Mouse (Mus musculus) T-helper 1 cell (primary cell): ENCODE data around the gene Junb.

ENCODE experiments used
- in situ Hi-C: fragments of 300-600 bp; cut with MboI, MseI; formaldehyde crosslinking; loops from one replicate; pipeline ENCODE4 v1.15.1; 2025; ENCODE audit warnings: high pct_unique_total_duplicates

Gene Junb

DNA sequence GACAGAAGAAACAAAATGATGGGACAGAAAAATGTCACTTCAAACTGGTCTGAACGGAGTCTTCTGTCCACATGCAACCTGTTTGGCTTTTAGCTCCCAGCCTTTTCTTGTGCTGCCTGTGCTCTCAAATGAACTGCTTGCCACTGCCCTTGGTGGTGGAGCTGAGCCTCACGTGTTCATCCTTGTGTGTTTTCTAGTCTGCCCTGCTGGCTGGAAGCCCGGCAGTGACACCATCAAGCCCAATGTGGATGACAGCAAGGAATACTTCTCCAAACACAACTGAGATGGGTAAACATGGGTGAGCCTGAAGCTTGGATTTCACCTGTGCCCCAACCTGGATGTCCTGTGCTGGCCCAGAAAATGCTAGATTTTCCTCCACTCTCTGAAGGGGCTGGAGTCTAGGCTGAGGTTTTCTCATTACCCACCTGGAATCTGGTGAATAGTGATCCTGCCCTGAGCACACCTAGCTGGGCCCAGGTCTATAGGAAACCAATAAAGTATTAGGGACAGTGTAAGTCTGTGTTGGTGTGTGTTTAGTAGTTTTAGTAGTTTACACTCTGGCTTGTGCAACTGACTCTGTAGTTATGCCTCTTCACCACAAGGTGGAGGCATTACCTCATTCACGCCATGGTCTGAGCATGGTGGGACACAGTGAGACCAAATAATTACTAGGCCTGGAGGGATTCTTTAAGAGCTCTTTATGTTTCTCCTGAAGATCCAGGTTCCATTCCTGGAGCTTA lies 4.5 kb downstream of the Junb start:
- in situ Hi-C loops, result no loop called here

DNA sequence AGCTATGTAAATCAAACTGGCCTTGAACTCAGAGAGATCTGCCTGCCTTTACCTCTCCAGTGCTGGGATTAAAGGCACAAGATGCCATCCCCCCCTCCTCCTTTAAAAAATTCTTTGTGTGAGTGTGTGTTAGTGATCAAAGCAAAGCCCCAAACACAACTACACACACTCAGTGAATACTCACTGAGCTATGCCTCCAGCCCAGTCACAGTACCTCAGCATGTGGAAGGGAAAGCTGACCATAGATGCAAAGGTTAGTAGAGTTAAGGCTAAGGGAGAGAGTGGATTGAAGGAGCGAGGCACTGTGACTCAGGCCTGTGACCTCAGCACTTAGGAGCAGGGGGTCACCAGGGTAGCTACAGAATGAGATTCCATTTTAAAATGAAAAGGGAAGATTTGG lies 5.4 kb downstream of the Junb start:
- in situ Hi-C loops, result no loop called here

GRCm38 (mm10) chr8:84970913-84971312 lies 7.6 kb downstream of the Junb start:
- in situ Hi-C loops, result no loop called here

- in situ Hi-C loops, result no loop called here
Measured at GRCm38 (mm10) chr8:84970135-84970790, 8.3 kb downstream of the Junb start.

- in situ Hi-C loops, result no loop called here
Measured at GRCm38 (mm10) chr8:84969241-84970134, 9.0 kb downstream of the Junb start, which contains the start of the genes Gm49661, Prdx2 and Rnaseh2a. Gm49661 (minus strand) TSS chr8:84969433. Prdx2 (plus strand) TSS chr8:84969587. Rnaseh2a (minus strand) TSS chr8:84969767.

GRCm38 (mm10) chr8:84968650-84969049 lies 9.9 kb downstream of the Junb start:
- in situ Hi-C loops, result no loop called here

- in situ Hi-C loops, result no loop called here
Measured at GRCm38 (mm10) chr8:84967532-84968304, 10.8 kb downstream of the Junb start.

GRCm38 (mm10) chr8:84966603-84967002 lies 11.9 kb downstream of the Junb start:
- in situ Hi-C loops, result no loop called here

DNA sequence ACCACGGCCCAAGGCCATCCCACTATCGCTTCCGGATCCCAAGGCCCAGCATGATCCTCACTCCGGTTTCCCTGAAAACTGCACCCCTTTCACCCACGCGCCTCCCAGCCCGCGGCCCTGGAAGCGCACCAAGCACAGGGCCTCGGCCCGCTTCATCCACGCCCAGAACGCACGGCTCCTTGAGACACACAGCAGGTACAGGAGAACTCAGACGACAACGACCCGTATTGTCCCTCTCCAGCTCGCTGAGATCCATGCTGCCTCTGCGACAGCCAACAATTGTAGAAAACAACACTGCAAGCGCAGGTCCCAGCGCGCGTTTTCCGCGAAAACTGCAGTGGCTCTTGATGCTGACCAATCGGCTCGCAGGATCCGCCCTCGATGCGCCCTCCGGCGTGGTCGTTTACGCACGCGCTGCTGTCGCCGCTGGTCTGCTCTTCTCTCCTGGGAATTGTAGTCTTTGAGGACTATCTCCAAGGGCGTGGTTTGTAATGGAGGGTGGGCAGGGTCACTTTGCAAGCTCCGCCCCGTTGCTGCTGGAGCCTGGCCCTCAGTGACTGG lies 12.7 kb downstream of the Junb start:
- in situ Hi-C loops, result no loop called here

DNA sequence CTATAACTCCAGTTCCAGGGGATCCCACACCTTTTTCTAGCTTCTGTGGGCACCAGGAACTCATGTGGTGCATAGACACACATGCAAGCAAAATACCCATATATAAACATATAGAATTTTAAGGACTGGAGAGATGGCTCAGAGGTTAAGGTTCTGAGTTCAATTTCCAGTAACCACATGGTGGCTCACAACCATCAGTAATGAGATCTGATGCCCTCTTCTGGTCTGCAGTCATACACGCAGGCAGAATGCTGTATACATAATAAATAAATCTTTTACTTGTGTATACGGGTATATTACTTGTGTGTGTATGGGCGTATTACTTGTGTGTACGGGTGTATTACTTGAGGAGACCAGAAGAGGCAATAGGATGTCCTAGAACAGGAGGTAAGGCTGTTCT lies 14.6 kb downstream of the Junb start:
- in situ Hi-C loops, result no loop called here

GRCm38 (mm10) chr8:84959811-84960210 lies 18.7 kb downstream of the Junb start:
- in situ Hi-C loops, result loop anchor here (10.0 kb wide), 1 partner anchor 45 kb away; no protein-coding TSS in a partner anchor

GRCm38 (mm10) chr8:84956768-84957167 lies 21.8 kb downstream of the Junb start:
- in situ Hi-C loops, result loop anchor here (10.0 kb wide), 1 partner anchor 48 kb away; no protein-coding TSS in a partner anchor

DNA sequence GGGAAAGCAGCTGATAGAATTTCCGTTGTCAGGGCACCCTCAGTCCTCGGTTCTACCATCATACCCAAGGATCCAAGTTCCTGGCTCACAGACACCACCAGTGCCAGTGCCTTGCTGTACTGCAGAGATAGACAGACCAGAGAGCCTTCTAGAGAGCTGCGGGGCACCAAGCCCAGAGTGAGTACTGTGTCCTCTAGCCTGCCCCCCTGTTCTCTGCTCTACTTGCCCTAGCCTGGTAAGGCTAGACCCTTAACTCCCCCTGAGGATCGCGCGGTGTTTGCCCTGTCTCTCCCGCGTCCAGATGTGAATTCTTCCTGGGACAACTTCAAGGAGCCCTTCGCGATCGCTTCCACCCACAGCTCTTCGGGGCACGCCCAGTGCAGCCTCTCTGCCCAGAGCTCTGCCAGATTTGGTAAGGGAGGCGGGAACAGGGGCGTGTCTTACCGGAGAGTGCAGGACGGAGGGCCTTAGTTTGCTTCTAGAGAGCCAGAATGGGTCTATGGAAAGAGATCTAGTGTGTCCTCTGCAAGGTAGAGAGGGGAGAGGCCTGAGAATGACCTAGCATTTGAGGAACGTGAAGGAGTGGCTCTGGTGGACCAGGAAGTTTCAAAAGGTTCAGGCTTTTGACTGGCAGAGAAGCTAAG lies 25.8 kb downstream of the Junb start:
- in situ Hi-C loops, result loop anchor here (10.0 kb wide), 1 partner anchor 52 kb away; no protein-coding TSS in a partner anchor

DNA sequence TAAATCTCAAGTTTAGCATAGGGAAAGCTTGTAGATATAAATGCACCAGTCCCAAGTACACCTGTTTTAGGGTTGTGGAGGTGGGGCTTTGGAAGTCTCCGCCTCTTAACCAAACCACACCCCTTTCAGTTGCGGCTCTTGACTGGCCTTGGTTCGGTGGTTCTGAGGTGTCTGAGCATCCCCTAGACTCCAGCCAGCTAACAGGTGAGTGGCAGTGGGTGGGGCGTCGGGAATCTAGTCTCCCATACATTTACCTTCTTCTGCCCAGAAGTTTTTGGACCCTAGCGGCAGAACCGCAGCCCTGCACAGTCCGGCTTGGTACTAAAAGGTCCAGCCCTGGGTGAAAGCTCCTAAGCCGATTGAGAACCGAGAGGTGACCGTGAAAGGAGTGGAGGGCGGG lies 28.8 kb downstream of the Junb start:
- in situ Hi-C loops, result loop anchor here (10.0 kb wide), 1 partner anchor 55 kb away; no protein-coding TSS in a partner anchor

DNA sequence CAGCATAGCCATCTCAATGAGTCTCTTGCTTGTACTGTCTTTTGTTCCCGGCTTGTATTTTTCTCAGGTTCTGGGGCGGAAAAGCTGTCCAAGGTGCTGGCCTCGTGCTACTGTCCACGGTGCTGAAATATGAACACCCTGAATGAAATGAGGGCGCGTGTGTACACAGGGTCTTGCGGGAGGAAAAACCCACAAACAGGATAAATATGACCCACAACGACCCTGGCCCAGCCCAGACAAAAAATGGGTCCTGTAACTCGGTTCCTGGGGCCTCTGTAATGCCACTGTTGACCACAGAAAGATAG lies 31.3 kb downstream of the Junb start:
- in situ Hi-C loops, result no loop called here

- in situ Hi-C loops, result no loop called here
Measured at GRCm38 (mm10) chr8:84946528-84947240, 31.8 kb downstream of the Junb start, which contains the start of gene Rtbdn. Rtbdn (plus strand) TSS chr8:84946991.

DNA sequence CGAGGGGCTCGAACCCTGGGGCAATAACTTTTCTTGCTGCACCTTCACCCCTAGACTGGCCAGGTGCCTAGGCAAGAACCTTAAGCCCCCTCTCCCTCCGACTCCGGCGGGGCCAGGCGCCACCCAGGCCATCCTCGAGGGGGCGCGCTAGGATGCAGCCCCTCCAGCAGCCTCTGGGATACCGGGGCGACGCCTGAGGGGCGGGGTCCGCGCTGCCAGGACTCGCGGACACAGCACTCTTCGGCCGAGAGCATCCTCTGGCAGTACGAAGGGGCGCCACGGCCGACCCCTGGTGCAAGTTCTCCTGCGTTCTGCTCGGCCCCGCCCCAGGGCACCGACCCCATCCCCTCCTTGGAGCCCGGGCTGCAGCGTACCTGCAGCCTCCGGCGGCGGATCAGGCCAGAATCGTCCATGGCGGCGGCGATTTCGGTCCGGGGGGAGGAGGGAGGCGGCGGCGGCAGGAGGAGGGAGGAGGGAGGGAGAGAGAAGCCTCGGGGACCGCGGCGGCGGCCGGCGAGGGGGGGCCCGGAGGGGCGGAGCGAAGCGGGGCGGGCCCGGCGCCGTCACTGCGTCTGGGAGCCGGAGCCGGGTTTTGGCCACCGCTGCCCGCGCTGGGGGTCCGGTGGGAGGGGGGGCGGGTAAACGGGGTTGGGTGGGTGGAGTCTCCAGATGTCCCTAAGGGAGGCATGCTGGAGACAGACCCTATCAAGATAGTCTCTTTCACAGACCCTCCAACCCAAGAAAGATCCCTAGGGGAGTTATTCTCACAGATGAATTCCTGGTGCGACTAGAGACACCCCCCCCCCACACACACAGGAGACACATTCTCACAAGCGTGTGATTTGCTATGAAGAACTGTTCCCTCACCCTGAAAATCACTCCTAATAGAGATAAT lies 32.6 kb downstream of the Junb start:
- in situ Hi-C loops, result no loop called here

DNA sequence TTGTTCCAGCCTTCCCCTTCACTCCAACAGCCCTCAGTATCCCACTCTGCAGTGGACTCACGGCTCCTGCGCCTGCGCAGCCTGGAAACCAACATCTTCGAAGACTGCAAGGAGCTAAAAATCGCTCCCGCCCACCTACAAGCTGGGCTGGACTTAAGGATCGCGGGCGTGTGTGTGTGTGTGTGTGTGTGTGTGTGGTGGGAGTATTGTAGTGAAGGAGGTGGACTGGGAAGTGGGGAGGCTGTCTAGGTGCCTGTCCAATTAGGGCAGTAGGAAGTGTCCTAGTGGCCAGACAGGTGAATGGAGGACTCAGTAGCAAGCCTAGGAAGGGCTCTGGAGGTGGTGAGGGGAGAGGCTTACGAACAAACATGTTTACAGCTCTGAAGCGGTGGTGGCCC lies 33.3 kb downstream of the Junb start:
- in situ Hi-C loops, result no loop called here
